32 mouse cellular contexts compared by ENCODE assay signal in the genomic region with DNA sequence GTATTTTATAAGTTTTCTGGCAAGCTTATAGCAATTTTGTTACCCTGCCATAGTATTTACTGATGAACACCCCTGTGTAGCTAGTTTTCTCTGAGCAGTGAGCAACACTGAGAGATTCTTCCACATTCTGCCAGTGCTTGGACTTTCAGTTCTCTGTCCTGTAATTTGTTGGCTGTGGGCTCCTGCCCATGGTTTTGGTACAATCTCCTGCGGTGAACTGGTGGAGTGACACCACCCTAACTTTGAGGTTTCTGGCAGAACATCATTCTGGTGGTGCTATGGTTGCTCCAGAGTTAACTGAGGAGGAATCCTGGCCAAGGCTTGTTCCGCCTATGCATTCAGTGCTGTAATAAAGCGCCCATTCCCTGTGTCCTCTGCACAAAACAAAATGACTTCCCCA. TPM values are rescaled to one million over a fixed set of nuclear protein-coding genes. Genes with fewer than 3 reads are reported as not detected.
DNase-seq lines count a peak whose midpoint lies in the region; ATAC-seq lines count a peak whose summit lies in the region.
"Had no signal": no experiment of that assay in that cellular context is flagged by ENCODE, and none has a peak within 500 bp of the region (broad histone marks: within the 10 kb centered on the region; RNA-seq: fewer than 3 reads in every experiment).

No protein-coding gene starts in this region.

- no peak for ATAC-seq in limb, embryonic 13.5 days (ENCODE audit: low FRiP score, low read depth)
- ATAC-seq in common myeloid progenitor, adult 5-6 weeks (replicated peaks; ENCODE audit: low read depth, poor library complexity, severe bottlenecking) = peak; percentile 74
- ATAC-seq in limb, embryonic 15.5 days (ENCODE audit: insufficient number of reproducible peaks, low FRiP score, low TSS enrichment, low read depth) = no peak
- no peak for ATAC-seq in hindbrain, embryonic 16.5 days
- ATAC-seq: forebrain, embryonic 15.5 days; hindbrain, postnatal 0 days; inflammation-experienced regulatory T-cells, adult 6 months; Patski had no signal

- no peaks in the 10 kb centered on the region for H3K9me3 ChIP-seq in limb, embryonic 13.5 days
- no peaks in the 10 kb centered on the region for H3K9me3 ChIP-seq in limb, embryonic 10.5 days (replicated peaks)
- H3K9me3 ChIP-seq in limb, embryonic 15.5 days = no peaks in the 10 kb centered on the region
- H3K9me3 ChIP-seq in hindbrain, embryonic 16.5 days (ENCODE audit: control insufficient read depth, low read length) = no peaks in the 10 kb centered on the region
- H3K9me3 ChIP-seq: embryonic facial prominence, embryonic 10.5 days; embryonic facial prominence, embryonic 13.5 days; forebrain, embryonic 12.5 days; forebrain, embryonic 15.5 days; G1E; heart, embryonic 12.5 days; heart, embryonic 15.5 days; hindbrain, embryonic 10.5 days; hindbrain, embryonic 13.5 days had no signal

- H3K27ac ChIP-seq in limb, embryonic 13.5 days = peak overlapping the region; percentile 61
- no peak overlapping the region for H3K27ac ChIP-seq in limb, embryonic 10.5 days
- 0 out of 2 replicates have a peak overlapping the region, but pooled peaks have one; percentile 38 for H3K27ac ChIP-seq in limb, embryonic 15.5 days
- H3K27ac ChIP-seq in hindbrain, embryonic 16.5 days (ENCODE audit: low read depth, low read length) = no peak overlapping the region
- H3K27ac ChIP-seq: embryonic facial prominence, embryonic 10.5 days; embryonic facial prominence, embryonic 13.5 days; forebrain, embryonic 12.5 days; forebrain, embryonic 15.5 days; heart, adult 2 months; heart, embryonic 15.5 days; hindbrain, embryonic 10.5 days; hindbrain, embryonic 13.5 days; hindbrain, postnatal 0 days had no signal

- no peak overlapping the region for H3K9ac ChIP-seq in limb, embryonic 13.5 days
- no peak overlapping the region for H3K9ac ChIP-seq in limb, embryonic 15.5 days
- no peak overlapping the region for H3K9ac ChIP-seq in hindbrain, embryonic 16.5 days (ENCODE audit: low read depth, low read length)
- H3K9ac ChIP-seq: embryonic facial prominence, embryonic 13.5 days; forebrain, embryonic 12.5 days; forebrain, embryonic 15.5 days; heart, embryonic 12.5 days; heart, embryonic 15.5 days; hindbrain, embryonic 13.5 days had no signal

- no peaks in the 10 kb centered on the region for H3K27me3 ChIP-seq in limb, embryonic 13.5 days
- H3K27me3 ChIP-seq in limb, embryonic 10.5 days (ENCODE audit: low read depth, poor library complexity, severe bottlenecking) = no peaks in the 10 kb centered on the region
- no peaks in the 10 kb centered on the region for H3K27me3 ChIP-seq in limb, embryonic 15.5 days
- H3K27me3 ChIP-seq in hindbrain, embryonic 16.5 days (replicated peaks; ENCODE audit: control insufficient read depth, insufficient read depth, low read length) = no peaks in the 10 kb centered on the region
- H3K27me3 ChIP-seq: CH12.LX; embryonic facial prominence, embryonic 13.5 days; forebrain, embryonic 12.5 days; forebrain, embryonic 15.5 days; heart, embryonic 12.5 days; heart, embryonic 15.5 days; hindbrain, embryonic 13.5 days; Patski had no signal

- WGBS in limb, embryonic 13.5 days = 77% methylated on average over 3 of the region's 3 CpGs
- WGBS in limb, embryonic 10.5 days = 96% methylated on average over 3 of the region's 3 CpGs
- whole genome bisulfite sequencing in limb, embryonic 15.5 days = 60% methylated on average over 3 of the region's 3 CpGs
- 85% methylated on average over 3 of the region's 3 CpGs for WGBS in hindbrain, embryonic 16.5 days

- H3K4me3 ChIP-seq in limb, embryonic 13.5 days = no peak overlapping the region
- H3K4me3 ChIP-seq in limb, embryonic 10.5 days = no peak overlapping the region
- no peak overlapping the region for H3K4me3 ChIP-seq in limb, embryonic 15.5 days
- H3K4me3 ChIP-seq in hindbrain, embryonic 16.5 days (ENCODE audit: low read length) = no peak overlapping the region
- H3K4me3 ChIP-seq: embryonic facial prominence, embryonic 10.5 days; embryonic facial prominence, embryonic 13.5 days; erythroblast, embryonic 14.5 days; forebrain, embryonic 12.5 days; forebrain, embryonic 15.5 days; heart, adult 2 months; heart, embryonic 12.5 days; heart, embryonic 15.5 days; hindbrain, embryonic 10.5 days; hindbrain, embryonic 13.5 days had no signal

- H3K36me3 ChIP-seq in limb, embryonic 13.5 days = no peaks in the 10 kb centered on the region
- H3K36me3 ChIP-seq in limb, embryonic 10.5 days = no peaks in the 10 kb centered on the region
- no peaks in the 10 kb centered on the region for H3K36me3 ChIP-seq in limb, embryonic 15.5 days
- no peaks in the 10 kb centered on the region for H3K36me3 ChIP-seq in hindbrain, embryonic 16.5 days (ENCODE audit: control insufficient read depth, insufficient read depth, low read length)
- H3K36me3 ChIP-seq: embryonic facial prominence, embryonic 10.5 days; embryonic facial prominence, embryonic 13.5 days; forebrain, embryonic 12.5 days; forebrain, embryonic 15.5 days; G1E; heart, embryonic 12.5 days; heart, embryonic 15.5 days; hindbrain, embryonic 10.5 days; hindbrain, embryonic 13.5 days had no signal

- no peak overlapping the region for H3K4me2 ChIP-seq in limb, embryonic 13.5 days (replicated peaks)
- H3K4me2 ChIP-seq in limb, embryonic 15.5 days = no peak overlapping the region
- H3K4me2 ChIP-seq in hindbrain, embryonic 16.5 days (ENCODE audit: low read length) = no peak overlapping the region
- H3K4me2 ChIP-seq: embryonic facial prominence, embryonic 13.5 days; forebrain, embryonic 12.5 days; forebrain, embryonic 15.5 days; heart, embryonic 12.5 days; heart, embryonic 15.5 days; hindbrain, embryonic 13.5 days had no signal

- H3K4me1 ChIP-seq in limb, embryonic 13.5 days = peaks cover 46% of the 10 kb centered on the region
- peaks cover 13% of the 10 kb centered on the region for H3K4me1 ChIP-seq in limb, embryonic 10.5 days
- peaks cover 26% of the 10 kb centered on the region for H3K4me1 ChIP-seq in limb, embryonic 15.5 days
- no peaks in the 10 kb centered on the region for H3K4me1 ChIP-seq in hindbrain, embryonic 16.5 days (ENCODE audit: control insufficient read depth, insufficient read depth, low read depth, low read length)
- H3K4me1 ChIP-seq: forebrain, embryonic 12.5 days; forebrain, embryonic 15.5 days; hindbrain, embryonic 13.5 days had no signal

- no peak for DNase-seq in limb, embryonic 10.5 days (ENCODE audit: low spot score)
- no peak for DNase-seq in adrenal gland, adult (ENCODE audit: inconsistent age in 2 of 2, low spot score in 1 of 2)
- DNase-seq: adrenal gland, adult 2 months; adrenal gland, postnatal 14 days; B cell, adult 2 months; cerebellum, adult 11 months; cerebellum, adult 2 months; cerebellum, adult 9-11 months; cerebellum, postnatal 25 days; embryo, embryonic 11 days; gastrocnemius, postnatal 25 days; heart, adult 2 months; heart, postnatal 10 days; heart, postnatal 36 days had no signal

RNA-seq across cellular contexts. Expression of a gene that starts 21.1 kb away (rescaled TPM):
- polyA plus RNA-seq in limb, embryonic 13.5 days (2015; fragmentation: Nextera tagmentation; extraction: Ambion mirVana) = 21.2 and 22.9 TPM in 2 replicates
- 14.5 and 16.1 TPM in 2 replicates for polyA plus RNA-seq in limb, embryonic 10.5 days (2016; fragmentation: Nextera tagmentation; extraction: Ambion mirVana)
- 20.3 and 22.3 TPM in 2 replicates for total RNA-seq in common myeloid progenitor, adult 5-6 weeks (2017)
- polyA plus RNA-seq in limb, embryonic 15.5 days (2015; fragmentation: Nextera tagmentation; extraction: Ambion mirVana) = 19.4 and 20.8 TPM in 2 replicates
- polyA plus RNA-seq in hindbrain, embryonic 16.5 days (2015; fragmentation: Nextera tagmentation; extraction: Ambion mirVana) = 29.4 and 34.3 TPM in 2 replicates

RNA-seq across cellular contexts. Expression of a gene that starts 21.3 kb away (rescaled TPM):
- 15.1 and 16.5 TPM in 2 replicates for polyA plus RNA-seq in limb, embryonic 13.5 days (2015; fragmentation: Nextera tagmentation; extraction: Ambion mirVana)
- 3.9 and 6.4 TPM in 2 replicates for polyA plus RNA-seq in limb, embryonic 10.5 days (2016; fragmentation: Nextera tagmentation; extraction: Ambion mirVana)
- 0.50 and 0.58 TPM in 2 replicates for total RNA-seq in common myeloid progenitor, adult 5-6 weeks (2017)
- polyA plus RNA-seq in limb, embryonic 15.5 days (2015; fragmentation: Nextera tagmentation; extraction: Ambion mirVana) = 11.1 and 12.3 TPM in 2 replicates
- 2.1 and 2.6 TPM in 2 replicates for polyA plus RNA-seq in hindbrain, embryonic 16.5 days (2015; fragmentation: Nextera tagmentation; extraction: Ambion mirVana)
- polyA plus RNA-seq: erythroblast, embryonic 14.5 days; G1E; inflammation-experienced regulatory T-cells, adult 6 months had no signal

Comparison
In these comparisons a context has a peak if more than half of its experiments do, and no peak if none do; other contexts are left out.
1. H3K27ac ChIP-seq: peak in limb, embryonic 13.5 days (single experiment) and limb, embryonic 15.5 days (single experiment); none in limb, embryonic 10.5 days (single experiment) and hindbrain, embryonic 16.5 days (single experiment).